Mouse (Mus musculus) macrophage (primary cell): ENCODE results near the gene Sbk1. TPM values are rescaled to one million over a fixed set of nuclear protein-coding genes. Genes with fewer than 3 reads are reported as not detected.

ENCODE experiments used
- H3K27ac ChIP-seq: fragments of 350-480 bp; formaldehyde crosslinking; 2 replicates; pipeline ENCODE4 v1.9.0; 2021
- H3K36me3 ChIP-seq: fragments of 350-480 bp; formaldehyde crosslinking; 2 replicates; pipeline ENCODE4 v1.9.0; 2021; ENCODE audit errors: inconsistent target
- H3K4me3 ChIP-seq: fragments of 350-480 bp; formaldehyde crosslinking; 2 replicates; pipeline ENCODE4 v1.9.0; 2021; ENCODE audit errors: inconsistent target
- H3K79me2 ChIP-seq: fragments of 350-480 bp; formaldehyde crosslinking; 2 replicates; pipeline ENCODE4 v1.9.0; 2021; ENCODE audit errors: inconsistent target
- WGBS: methylation state at CpG from one replicate; pipeline ENCODE4 v1.1.7; 2026; ENCODE audit warnings: inconsistent platforms; ENCODE audit not compliant: missing documents; 5-methylcytosine and 5-hydroxymethylcytosine counted together
- polyA plus RNA-seq: library from polyadenylated mRNA; stranded (reverse); fragments of 250-400 nt; gene quantifications from 3 replicates; pipeline ENCODE4 v1.2.4, GENCODE M21; 2018; ENCODE audit warnings: inconsistent platforms

The Sbk1 gene
- polyA plus RNA-seq, 1 experiment from 2014 or later = 1.9 TPM

GRCm38 (mm10) chr7:126249986-126250385 is 22.4 kb upstream of the Sbk1 start:
- H3K36me3 ChIP-seq = no peaks in the 10 kb centered on the region
- H3K27ac ChIP-seq = no peak overlapping the region
- H3K4me3 ChIP-seq = no peak overlapping the region
- no peaks in the 10 kb centered on the region for H3K79me2 ChIP-seq
- 100% methylated on average over 3 of the region's 3 CpGs for WGBS

DNA sequence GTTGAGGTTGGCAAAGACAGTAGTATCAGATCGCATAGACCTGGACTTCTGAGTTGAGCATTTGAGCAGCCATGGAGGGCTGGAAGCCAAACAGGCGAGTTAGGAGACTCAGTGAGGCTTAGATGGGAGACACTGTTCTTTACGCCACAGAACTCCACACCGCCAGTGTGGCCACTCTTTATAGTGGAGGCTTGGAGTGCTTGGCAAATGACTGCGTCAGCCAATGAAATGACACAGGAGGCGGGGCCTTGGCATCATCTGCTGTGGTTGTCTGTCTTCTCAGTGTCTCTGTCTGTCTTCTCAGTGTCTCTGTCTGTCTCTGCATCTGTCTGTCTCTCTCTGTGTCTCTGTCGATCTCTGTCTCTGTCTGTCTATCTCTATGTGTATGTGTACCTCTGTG is 21.9 kb upstream of the Sbk1 start:
- no peak overlapping the region for H3K27ac ChIP-seq
- H3K36me3 ChIP-seq = no peaks in the 10 kb centered on the region
- no peaks in the 10 kb centered on the region for H3K79me2 ChIP-seq
- 90% methylated on average over 7 of the region's 7 CpGs for WGBS
- H3K4me3 ChIP-seq = no peak overlapping the region

DNA sequence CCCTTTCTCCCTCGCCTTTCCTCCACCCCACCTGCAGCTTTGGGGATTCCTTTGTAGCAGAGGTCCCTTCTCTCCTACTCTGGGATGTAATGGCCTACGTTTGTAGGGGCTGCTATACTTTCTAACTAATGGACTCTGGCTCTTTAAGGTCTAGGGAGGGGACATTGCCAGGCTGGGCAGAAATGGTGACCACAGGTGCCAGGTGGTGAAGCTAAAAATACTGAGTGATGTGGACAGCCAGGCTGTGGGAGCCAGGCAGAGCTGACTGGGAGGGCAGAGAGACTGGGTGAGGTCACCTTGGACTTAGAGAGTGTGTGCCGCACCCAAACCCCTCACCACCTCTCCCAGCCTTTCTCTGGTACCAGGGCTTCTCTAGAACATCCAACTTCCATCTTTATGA is 20.7 kb upstream of the Sbk1 start:
- WGBS = 87% methylated on average over 3 of the region's 3 CpGs
- H3K79me2 ChIP-seq = no peaks in the 10 kb centered on the region
- no peaks in the 10 kb centered on the region for H3K36me3 ChIP-seq
- no peak overlapping the region for H3K4me3 ChIP-seq
- H3K27ac ChIP-seq = no peak overlapping the region

GRCm38 (mm10) chr7:126252230-126252629 is 20.2 kb upstream of the Sbk1 start:
- Histone ChIP-seq H3K4me3 (no peak overlapping the region), H3K79me2 (no peaks in the 10 kb centered on the region), H3K27ac (no peak overlapping the region), H3K36me3 (no peaks in the 10 kb centered on the region)
- 83% methylated on average over 5 of the region's 5 CpGs for WGBS

DNA sequence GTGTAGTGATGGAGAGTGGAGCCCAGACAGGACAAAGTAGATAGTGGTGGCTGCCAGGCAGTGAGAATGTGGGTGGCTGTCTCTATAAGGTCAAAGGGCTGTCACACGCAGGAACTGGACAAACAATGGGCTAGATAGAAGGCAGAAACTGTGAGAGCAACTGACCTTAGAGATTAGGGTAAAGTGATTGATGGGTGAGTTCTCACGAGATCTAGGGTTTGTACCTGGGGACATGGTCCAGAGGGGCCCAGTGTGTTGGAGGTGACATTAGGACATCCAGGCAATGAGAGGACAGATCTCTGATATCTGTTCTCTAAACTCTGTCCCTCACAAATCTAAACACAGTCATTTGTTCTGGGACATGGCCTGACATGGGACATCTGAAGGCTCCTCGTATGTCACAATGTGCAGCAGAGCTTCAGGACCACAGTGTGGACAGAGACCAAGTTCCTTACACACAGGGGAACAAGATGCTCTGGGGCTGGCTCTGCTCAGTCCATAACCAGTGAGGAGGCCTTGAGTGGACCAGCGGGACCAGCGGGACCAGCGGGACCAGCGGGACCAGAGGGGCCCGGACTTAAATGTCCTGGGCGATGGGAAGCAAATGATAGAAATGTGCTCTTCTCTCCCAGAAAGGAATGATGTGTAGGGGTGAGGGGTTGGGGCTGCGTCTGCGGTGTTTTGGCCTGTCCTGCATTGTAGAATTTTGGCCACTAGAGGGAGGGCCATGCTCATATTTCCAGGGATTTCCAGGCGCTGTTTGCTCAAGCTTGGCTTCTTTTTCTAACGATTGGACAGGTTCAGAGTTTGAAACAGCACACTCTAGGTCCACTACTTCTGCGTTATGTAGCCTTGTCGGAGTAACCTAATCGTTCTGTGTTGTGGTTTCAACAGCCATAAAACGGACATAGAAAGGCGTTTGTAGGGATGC is 11.9 kb upstream of the Sbk1 start:
- Histone ChIP-seq H3K79me2 (no peaks in the 10 kb centered on the region), H3K36me3 (no peaks in the 10 kb centered on the region), H3K27ac (no peak overlapping the region), H3K4me3 (no peak overlapping the region)
- 7% methylated on average over 18 of the region's 18 CpGs for WGBS

DNA sequence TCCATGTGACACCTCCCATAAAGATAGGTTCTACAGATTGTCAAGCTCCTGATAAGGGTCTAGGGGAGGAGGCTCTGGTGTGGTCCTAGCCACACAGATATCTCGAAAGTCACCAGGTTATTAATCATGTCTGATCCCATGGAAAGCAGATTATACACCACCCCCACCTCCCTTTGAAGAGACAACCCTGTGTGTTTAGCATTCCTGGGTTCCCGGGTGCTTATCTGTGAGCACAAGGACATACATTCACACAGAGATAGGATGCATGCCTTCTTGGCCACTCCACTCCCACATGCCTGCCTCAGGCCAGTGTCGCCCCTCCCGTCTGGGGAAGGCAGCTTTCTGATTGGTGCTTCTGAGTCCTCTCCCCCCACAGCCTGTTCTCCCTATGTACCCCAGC is 10.6 kb upstream of the Sbk1 start:
- no peak overlapping the region for H3K27ac ChIP-seq
- 84% methylated on average over 4 of the region's 4 CpGs for WGBS

GRCm38 (mm10) chr7:126263964-126264363 is 8.5 kb upstream of the Sbk1 start:
- Histone ChIP-seq H3K79me2 (no peaks in the 10 kb centered on the region), H3K4me3 (no peak overlapping the region), H3K27ac (no peak overlapping the region), H3K36me3 (no peaks in the 10 kb centered on the region)
- WGBS = 77% methylated on average over 7 of the region's 7 CpGs

More for the DNA sequence above, 10.6 kb upstream of the Sbk1 start:
- Histone ChIP-seq H3K79me2 (no peaks in the 10 kb centered on the region), H3K36me3 (no peaks in the 10 kb centered on the region), H3K4me3 (no peak overlapping the region)

DNA sequence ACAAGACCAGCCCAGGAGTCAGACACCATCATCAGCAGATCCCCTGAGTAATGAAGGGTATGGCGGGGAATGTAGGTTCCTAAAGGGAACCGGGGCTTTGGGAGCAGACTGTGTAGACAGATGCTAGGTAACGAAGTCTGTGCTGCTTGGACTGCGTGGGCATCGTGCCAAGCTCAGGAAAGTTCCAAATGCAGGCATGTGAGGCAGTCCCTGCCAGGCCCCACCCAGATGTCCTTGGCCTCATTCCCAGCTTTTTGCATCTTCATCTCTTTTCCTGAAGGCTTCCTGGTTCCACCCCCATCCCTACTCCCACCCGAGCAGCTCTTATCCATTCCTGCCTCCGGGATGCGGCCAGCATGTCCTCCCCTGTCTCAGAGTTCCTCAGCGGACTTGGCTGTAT is 6.5 kb upstream of the Sbk1 start:
- H3K4me3 ChIP-seq = no peak overlapping the region
- H3K36me3 ChIP-seq = no peaks in the 10 kb centered on the region
- H3K79me2 ChIP-seq = no peaks in the 10 kb centered on the region
- 95% methylated on average over 9 of the region's 9 CpGs for WGBS
- H3K27ac ChIP-seq = no peak overlapping the region

GRCm38 (mm10) chr7:126266372-126266870 is 6.0 kb upstream of the Sbk1 start:
- WGBS = 87% methylated on average over 4 of the region's 4 CpGs
- H3K79me2 ChIP-seq = no peaks in the 10 kb centered on the region
- no peak overlapping the region for H3K4me3 ChIP-seq
- no peak overlapping the region for H3K27ac ChIP-seq
- no peaks in the 10 kb centered on the region for H3K36me3 ChIP-seq

DNA sequence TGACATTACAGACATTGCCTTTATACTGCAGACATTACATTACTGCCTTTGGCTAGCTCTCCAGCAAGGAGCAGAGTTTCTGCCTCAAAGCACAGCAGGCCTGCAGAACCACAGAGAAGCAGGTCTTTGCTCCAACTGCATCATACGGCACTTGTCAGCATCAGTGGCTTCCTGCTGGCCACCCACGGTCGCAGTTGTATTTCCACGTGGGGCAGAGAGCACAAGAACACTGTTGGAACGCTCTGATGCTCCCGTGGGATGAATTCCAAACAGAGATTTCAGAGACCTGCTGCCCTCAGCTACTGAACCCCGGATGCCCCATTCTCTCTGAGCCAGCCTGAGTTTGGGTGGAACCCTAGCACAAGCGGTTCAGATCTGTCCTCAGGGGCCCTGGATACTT is 4.8 kb upstream of the Sbk1 start:
- 57% methylated on average over 8 of the region's 8 CpGs for WGBS
- H3K27ac ChIP-seq = no peak overlapping the region
- H3K4me3 ChIP-seq = no peak overlapping the region
- H3K79me2 ChIP-seq = no peaks in the 10 kb centered on the region
- no peaks in the 10 kb centered on the region for H3K36me3 ChIP-seq

DNA sequence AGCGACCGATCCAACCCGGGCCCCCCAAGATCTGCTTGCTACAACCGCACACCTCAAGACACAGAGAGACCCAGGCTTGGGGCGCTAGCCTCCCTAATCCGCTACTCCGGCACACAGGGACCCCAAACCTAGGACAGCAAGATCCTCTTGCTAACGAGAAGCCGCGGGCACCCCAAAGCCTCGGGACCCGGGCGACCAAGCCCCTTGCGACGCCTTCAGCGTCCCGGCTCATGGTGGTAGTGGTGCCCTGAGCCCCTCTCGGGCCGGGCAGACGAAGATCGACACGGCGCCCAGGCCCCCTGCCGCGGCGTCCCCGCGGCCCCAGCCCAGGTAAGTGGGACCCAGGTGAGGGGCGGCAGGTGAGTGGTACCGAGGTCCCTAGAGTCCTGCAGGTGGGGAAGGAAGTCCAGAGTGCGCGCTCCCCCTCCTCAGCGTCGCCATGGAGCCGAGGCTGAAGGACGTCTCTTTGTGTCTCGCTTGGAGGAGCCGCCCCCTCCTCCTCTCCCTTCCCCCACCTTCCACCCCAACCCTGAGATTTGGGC is 422 bp downstream of the Sbk1 start:
- WGBS = 3% methylated on average over 29 of the region's 38 CpGs
- Histone ChIP-seq H3K4me3 (peak overlapping the region; percentile 27; the same call in 1 of the 2 replicates), H3K79me2 (no peaks in the 10 kb centered on the region), H3K36me3 (no peaks in the 10 kb centered on the region), H3K27ac (no peak overlapping the region)

GRCm38 (mm10) chr7:126273351-126274042 is 1.1 kb downstream of the Sbk1 start:
- H3K27ac ChIP-seq = no peak overlapping the region

DNA sequence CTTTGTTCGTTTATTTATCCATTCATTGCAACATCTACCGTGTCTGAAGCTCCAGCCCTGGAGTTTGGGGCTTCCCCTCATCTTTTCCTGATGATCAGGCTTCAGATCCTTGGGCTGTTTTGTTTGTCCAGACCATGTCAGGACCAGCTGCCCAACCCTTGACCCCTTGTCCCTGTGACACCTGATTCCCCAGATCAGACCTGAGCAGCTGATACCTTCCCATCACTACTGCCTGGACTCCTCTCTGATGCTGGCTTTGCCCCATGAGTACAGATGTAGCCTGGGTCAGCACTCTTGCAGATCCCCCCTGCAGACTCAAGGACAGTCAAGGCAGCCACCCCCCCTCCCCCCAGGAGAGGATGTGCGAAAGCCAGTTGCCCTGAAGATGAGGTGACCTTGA is 1.7 kb downstream of the Sbk1 start:
- 84% methylated on average over 2 of the region's 3 CpGs for WGBS
- Histone ChIP-seq H3K4me3 (no peak overlapping the region), H3K36me3 (no peaks in the 10 kb centered on the region), H3K79me2 (no peaks in the 10 kb centered on the region), H3K27ac (no peak overlapping the region)

More at GRCm38 (mm10) chr7:126273351-126274042, 1.1 kb downstream of the Sbk1 start:
- H3K36me3 ChIP-seq = no peaks in the 10 kb centered on the region
- 64% methylated on average over 11 of the region's 11 CpGs for WGBS
- no peaks in the 10 kb centered on the region for H3K79me2 ChIP-seq
- no peak overlapping the region for H3K4me3 ChIP-seq

- H3K4me3 ChIP-seq = no peak overlapping the region
- H3K27ac ChIP-seq = no peak overlapping the region
- 88% methylated on average over 4 of the region's 4 CpGs for whole genome bisulfite sequencing
- no peaks in the 10 kb centered on the region for H3K36me3 ChIP-seq
- no peaks in the 10 kb centered on the region for H3K79me2 ChIP-seq
These were observed 2.2 kb downstream of the Sbk1 start for GRCm38 (mm10) chr7:126274626-126275025.

DNA sequence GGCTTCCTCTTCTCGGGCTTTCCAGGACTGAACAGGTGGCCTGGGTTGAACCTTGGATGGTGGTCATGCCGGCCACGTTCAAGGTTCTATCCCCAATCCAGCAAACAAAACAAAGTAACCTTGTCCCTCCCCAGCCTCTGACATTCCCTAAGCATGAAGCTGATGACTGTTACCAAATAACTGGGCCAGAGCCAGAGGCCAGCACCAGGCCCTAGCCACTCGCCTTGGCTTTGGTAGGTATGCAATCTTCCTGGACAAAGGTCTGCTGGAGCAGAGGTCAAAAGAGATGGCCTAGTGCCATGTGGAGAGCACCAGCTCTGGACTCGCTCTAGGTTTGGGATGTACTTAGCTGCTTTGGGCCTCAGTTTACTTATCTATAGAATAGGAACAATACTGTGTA is 3.3 kb downstream of the Sbk1 start:
- no peaks in the 10 kb centered on the region for H3K36me3 ChIP-seq
- H3K4me3 ChIP-seq = no peak overlapping the region
- 96% methylated on average over 5 of the region's 5 CpGs for WGBS
- no peaks in the 10 kb centered on the region for H3K79me2 ChIP-seq
- no peak overlapping the region for H3K27ac ChIP-seq
